Mouse (Mus musculus) mature B cell (primary cell): Measurements from ENCODE around the gene Carnmt1.

Source experiments
- in situ Hi-C: fragments of 300-500 bp; cut with MboI; formaldehyde crosslinking; loops from 2 replicates; pipeline ENCODE4 v1.14.3; 2019

Carnmt1 gene

DNA sequence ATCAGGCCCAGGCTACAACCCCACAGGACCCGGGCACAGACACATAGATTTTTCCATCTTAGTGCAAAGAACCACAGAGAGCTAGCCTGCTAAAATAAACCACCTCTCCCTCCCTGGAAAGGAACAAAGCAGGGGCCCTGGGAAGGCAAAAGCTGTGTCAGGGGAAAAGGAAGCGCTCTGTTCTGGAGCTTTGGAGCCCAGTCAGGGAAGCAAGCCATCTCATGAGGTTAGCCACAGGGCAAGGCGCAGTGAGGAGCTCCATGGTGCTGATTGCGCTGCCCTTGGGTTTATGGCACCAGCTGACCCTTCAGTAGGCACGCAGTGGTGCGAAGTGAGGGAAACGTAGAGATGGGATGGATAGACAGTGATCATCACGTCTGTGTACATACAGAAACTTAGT is 16.2 kb upstream of the Carnmt1 start:
- in situ Hi-C loops: no loop called here

DNA sequence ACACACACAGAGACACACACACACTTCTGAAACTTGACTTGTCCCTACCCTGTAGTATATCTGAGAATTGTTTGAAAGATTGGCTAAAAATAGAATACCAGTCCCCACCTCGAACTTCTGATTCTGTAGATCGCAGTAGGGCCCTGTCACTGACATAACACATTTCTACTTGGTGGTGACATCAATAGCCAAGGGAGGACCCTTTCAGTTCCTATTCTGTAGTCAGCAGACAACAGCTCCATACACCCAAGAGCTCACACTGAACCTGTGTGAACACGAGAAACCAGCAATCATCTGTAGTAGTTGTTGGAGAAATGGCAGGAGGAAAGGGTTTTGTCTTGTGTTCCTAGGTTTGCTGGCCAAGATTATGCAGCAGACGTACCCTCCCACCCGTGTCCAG is 15.6 kb upstream of the Carnmt1 start:
- in situ Hi-C loops: no loop called here

DNA sequence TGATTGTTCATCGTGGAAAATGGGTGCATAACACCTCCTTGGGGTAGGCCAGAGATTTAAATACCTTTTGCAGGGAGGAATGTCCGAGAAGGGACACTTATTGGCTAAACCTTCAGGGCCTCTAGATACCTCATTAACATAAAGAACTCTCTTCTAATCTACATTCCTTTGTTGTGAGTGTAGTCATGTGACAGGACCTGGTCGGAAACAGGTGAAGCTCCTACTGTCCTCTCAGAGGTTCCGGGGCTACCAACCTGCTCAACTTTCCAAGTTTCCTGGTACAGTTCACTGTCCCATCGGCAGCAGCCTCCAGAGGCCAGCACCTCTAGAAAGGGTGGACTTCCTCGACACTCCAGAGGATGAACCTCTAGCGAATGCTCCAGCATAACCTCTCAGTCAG is 14.6 kb upstream of the Carnmt1 start:
- in situ Hi-C loops: no loop called here

DNA sequence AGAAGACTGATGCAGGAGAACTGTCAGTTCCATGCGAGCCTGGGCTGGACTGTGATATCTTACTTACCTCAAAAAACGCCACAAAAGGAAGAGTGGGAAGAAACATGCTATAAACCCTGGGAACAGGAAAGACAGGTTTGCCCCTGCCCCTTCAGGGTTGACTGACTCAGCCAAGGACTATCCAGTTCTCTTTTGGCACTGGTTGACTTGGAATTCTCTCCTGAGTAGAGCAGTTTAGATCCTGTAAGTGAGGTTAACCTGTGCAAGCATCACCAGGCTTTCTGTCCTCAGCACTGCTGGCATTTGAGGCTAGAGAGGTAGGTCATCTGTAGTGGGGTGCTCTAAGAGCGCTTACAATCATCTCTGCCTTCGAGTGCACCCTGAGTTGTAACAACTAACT is 12.1 kb upstream of the Carnmt1 start:
- in situ Hi-C loops: no loop called here

DNA sequence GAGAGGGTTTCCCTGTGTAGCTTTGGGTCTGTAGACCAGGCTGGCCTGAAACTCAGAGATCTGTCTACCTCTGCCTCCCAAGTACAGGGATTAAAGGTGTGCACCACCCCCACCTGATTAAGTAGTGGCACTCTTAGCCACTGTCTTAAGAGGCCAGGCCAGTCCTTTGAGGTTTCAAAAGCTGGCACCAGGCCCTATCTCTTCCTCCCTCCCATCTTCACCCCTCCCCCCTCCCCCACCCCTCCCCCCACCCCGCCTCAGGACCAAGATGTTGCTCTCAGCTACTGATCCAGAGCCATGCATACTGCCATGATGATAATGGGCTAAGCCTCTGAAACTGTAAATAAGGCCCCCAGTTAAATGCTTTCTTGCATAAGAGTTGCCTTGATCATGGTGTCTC is 11.2 kb upstream of the Carnmt1 start:
- in situ Hi-C loops: no loop called here

- in situ Hi-C loops: no loop called here
Observed at GRCm38 (mm10) chr19:18660466-18660865, 10.1 kb upstream of the Carnmt1 start.

DNA sequence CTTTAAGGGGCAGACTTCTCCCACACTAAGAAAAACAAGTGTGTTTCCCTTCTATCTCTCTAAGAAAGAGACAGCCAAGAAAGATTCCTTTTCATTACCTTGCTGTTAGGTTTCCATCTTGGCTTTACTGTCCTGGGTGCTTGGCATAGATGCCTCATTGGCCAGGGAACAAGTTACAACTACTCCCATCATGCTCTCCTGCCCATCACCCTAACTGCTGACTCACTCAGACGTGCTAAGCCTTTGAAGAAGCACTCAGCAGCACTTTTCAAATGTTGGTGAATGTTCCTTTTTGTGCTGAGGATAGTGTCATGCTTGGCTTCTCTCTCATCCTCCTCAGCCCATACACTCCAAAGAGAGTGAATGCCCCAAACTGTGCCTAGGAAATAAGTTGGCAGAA is 8.9 kb upstream of the Carnmt1 start:
- in situ Hi-C loops: no loop called here

GRCm38 (mm10) chr19:18663904-18664303 is 6.7 kb upstream of the Carnmt1 start:
- in situ Hi-C loops: no loop called here

DNA sequence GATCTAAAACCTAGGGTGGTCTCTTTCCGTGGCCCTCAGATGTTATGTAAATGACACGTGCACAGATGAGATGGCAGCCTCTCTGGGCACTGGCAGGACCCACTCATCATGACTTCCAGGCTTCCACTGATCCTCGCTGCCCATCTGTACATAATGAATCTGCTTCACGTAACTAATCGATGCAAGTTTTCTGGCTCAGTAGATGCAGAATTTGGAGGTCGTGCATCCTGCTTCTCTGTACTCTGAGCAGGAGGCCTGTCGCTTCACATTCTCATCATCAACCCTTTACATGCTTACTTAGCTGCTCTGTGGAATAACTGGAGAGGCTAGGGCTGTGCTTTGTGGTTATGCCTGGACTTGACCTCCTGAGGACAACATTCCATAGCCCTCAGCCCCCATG is 3.6 kb upstream of the Carnmt1 start:
- in situ Hi-C loops: no loop called here

- in situ Hi-C loops: no loop called here
Observed at GRCm38 (mm10) chr19:18669551-18669950, 1.0 kb upstream of the Carnmt1 start.

DNA sequence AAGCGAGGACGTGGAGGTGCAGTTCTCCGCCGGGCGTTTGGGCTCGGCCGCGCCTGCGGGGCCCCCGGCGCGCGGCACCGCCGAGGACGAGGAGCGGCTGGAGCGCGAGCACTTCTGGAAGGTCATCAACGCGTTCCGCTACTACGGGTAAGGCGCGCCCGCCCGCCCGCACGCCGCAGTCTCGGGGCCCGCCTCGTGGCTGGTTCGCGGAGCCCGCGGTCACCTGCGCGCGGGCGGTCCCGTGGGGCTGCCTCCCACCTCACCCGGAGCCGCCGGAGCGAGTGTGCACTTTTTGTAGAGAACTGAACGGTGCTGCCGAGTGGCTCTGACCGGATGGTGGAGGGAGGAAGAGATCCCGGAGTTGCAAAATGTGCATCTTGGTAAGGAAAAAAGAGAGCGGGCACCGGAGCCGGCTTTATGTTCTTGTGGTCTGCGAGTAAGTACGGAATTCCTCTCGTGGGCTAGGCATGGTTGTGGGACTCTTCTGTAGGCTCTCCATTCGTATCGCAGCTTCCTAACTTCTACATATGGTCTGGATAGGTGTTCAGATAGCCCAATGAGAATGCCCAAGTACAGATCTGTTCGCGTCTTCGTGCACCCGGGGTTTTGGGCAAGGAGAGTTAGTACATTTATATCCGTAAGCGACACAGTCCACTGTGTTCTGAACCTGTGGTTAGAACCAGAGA is 635 bp downstream of the Carnmt1 start:
- in situ Hi-C loops: no loop called here

GRCm38 (mm10) chr19:18672498-18672897 is 1.9 kb downstream of the Carnmt1 start:
- in situ Hi-C loops: no loop called here

DNA sequence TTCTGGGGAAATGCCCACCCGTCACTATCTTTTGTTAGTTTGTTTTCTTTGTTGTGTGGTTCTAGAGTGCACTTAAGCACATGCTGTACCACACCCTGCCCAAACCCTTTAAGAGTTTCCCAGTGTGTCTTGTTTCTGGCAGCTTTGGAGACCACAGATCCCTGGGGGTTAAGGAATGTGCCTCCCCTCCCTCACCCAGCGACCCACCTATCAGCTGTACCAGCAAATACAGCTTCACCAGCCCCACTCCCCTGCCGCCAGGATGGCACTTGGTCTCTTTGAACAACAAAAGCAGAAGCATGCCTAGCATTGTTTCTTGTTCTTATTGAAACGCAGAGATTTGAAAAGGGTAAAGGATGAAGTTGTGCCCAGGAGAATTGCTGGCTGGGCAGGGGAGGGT is 2.6 kb downstream of the Carnmt1 start:
- in situ Hi-C loops: no loop called here

DNA sequence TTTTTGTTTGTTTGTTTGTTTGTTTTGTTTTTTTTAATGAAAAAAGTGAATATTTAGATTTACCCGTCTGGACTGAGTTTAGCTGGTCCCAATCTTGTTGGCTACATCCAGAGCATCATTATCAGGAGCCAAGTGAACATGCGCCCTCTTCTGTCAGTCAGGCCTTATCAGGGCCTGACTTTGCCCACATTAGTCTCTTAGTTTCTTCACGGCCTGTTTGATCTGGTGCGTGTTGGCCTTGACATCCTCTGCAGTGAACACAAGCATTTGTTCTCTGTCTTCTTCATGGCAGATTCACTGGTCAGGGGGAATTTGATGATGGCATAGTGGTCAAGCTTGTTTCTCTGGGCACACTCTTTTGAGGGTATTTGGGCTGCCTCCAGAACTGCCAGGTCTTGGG is 11.6 kb downstream of the Carnmt1 start:
- in situ Hi-C loops: no loop called here

- in situ Hi-C loops: no loop called here
Observed at GRCm38 (mm10) chr19:18687556-18687955, 17.0 kb downstream of the Carnmt1 start.

GRCm38 (mm10) chr19:18692176-18692575 is 21.6 kb downstream of the Carnmt1 start:
- in situ Hi-C loops: no loop called here

DNA sequence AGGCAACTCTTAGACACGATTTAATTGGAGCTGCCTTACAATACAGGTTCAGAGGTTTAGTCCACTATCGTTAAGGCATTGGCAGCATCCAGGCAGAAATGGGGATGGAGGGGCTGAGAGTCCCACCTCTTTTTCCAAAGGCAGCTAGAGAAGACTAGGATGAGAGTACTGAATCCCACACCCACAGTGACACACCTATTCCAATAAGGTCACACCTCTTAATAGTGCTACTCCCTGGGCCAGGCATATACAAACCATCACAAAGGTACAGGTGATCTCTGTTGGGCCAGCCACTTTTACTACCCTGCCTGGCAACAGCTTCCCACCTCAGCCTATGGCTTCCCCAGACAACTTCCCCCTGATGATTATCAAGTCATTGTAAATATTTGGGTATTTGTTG is 22.2 kb downstream of the Carnmt1 start:
- in situ Hi-C loops: no loop called here

DNA sequence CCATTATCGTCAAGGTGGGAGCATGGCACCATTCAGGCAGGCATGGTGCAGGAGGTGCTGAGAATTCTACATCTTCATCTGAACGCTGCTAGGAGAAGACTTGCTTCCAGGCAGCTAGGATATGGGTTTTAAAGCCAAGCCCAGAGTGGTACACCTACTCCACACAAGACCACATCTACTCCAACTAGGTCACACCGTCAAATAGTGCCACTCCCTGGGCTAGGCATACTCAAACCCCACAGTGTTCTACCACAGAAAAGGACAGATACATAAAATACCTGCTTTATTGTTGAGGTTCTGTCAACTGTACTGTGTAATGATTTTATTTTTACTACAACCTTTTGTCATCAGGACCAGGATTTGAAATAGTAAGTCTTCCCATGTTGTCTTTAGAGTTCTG is 24.6 kb downstream of the Carnmt1 start:
- in situ Hi-C loops: no loop called here

GRCm38 (mm10) chr19:18695552-18695951 is 25.0 kb downstream of the Carnmt1 start:
- in situ Hi-C loops: no loop called here

- in situ Hi-C loops: no loop called here
Observed at GRCm38 (mm10) chr19:18708101-18708500, 37.5 kb downstream of the Carnmt1 start.

DNA sequence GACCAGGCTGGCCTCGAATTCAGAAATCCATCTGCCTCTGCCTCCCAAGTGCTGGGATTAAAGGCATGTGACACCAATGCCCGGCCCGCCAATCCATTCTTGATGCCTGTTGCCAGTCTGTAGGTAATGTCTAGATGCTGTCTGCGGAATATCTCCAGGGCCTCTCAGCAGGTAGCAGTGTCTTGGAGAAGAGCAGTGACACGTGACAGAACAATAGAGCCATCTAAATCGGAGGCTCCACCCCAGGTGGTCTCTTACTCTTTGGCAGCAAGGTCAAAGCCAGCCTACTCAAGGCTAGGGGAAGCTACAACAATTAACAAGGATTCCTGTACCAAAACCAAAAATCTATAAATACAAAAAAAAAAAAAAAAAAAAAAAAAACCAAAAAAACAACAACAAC is 40.3 kb downstream of the Carnmt1 start:
- in situ Hi-C loops: no loop called here

- in situ Hi-C loops: no loop called here
Observed at GRCm38 (mm10) chr19:18711589-18711988, 41.0 kb downstream of the Carnmt1 start.

- in situ Hi-C loops: no loop called here
Observed at GRCm38 (mm10) chr19:18712153-18712865, 41.7 kb downstream of the Carnmt1 start.

- in situ Hi-C loops: no loop called here
Observed at GRCm38 (mm10) chr19:18712866-18713300, 42.3 kb downstream of the Carnmt1 start, which contains the start of gene D030056L22Rik. TSS of gene D030056L22Rik (plus strand) at chr19:18713193.
